Mouse (Mus musculus) forelimb bud, embryonic 11.5 days (tissue): ENCODE results near the gene Vmn2r104.

Experiments
- DNase-seq: peaks from one replicate; pipeline ENCODE4 v3.0.0-alpha.2; 2012; ENCODE audit warnings: low read depth, low spot score

The Vmn2r104 gene

GRCm38 (mm10) chr17:20048236-20048635 is at the start of gene Vmn2r104:
Vmn2r104 (minus strand) TSS chr17:20048336.
- DNase-seq = no peak

GRCm38 (mm10) chr17:20074090-20074489 is 26.0 kb upstream of the Vmn2r104 start:
- DNase-seq = no peak

- no peak for DNase-seq
Observed at GRCm38 (mm10) chr17:20071656-20072396, 23.7 kb upstream of the Vmn2r104 start.
